Mouse (Mus musculus) lung, embryonic 16.5 days (tissue): ENCODE measurements around the gene Slc6a5. TPM values are rescaled to one million over a fixed set of nuclear protein-coding genes. Genes with fewer than 3 reads are reported as not detected.

Experiments used
- ATAC-seq: fragments of 200-750 bp; cut with Nextera tagmentation; 2 replicates; pipeline ENCODE4 v1.8.0; 2017; ENCODE audit warnings: low read depth, mild to moderate bottlenecking, moderate library complexity
- H3K27ac ChIP-seq: fragments of 300-500 bp; sonication (generic); 2 replicates; pipeline ENCODE4 v1.5.1; 2014; ENCODE audit warnings: mild to moderate bottlenecking, control low read depth, low read length
- H3K27me3 ChIP-seq: fragments of 300-500 bp; sonication (generic); 2 replicates; pipeline ENCODE4 v1.6.1; 2014; ENCODE audit warnings: low read depth, low read length, mixed read lengths; ENCODE audit not compliant: control insufficient read depth, insufficient read depth
- H3K36me3 ChIP-seq: fragments of 300-500 bp; sonication (generic); 2 replicates; pipeline ENCODE4 v1.6.1; 2014; ENCODE audit warnings: low read length; ENCODE audit not compliant: control insufficient read depth, insufficient read depth
- H3K4me1 ChIP-seq: fragments of 300-500 bp; sonication (generic); replicated peaks from 2 replicates; pipeline ENCODE4 v1.6.1; 2014; ENCODE audit warnings: low read length, mixed read lengths; ENCODE audit not compliant: control insufficient read depth, insufficient read depth
- H3K4me2 ChIP-seq: fragments of 300-500 bp; sonication (generic); 2 replicates; pipeline ENCODE4 v1.6.1; 2014; ENCODE audit warnings: low read depth, low read length, control low read depth
- H3K4me3 ChIP-seq: fragments of 300-500 bp; sonication (generic); 2 replicates; pipeline ENCODE4 v1.5.1; 2014; ENCODE audit warnings: mild to moderate bottlenecking, low read length, control low read depth
- H3K9ac ChIP-seq: fragments of 300-500 bp; sonication (generic); 2 replicates; pipeline ENCODE4 v1.6.1; 2014; ENCODE audit warnings: low read length, control low read depth
- H3K9me3 ChIP-seq: fragments of 300-500 bp; sonication (generic); 2 replicates; pipeline ENCODE4 v1.6.1; 2016; ENCODE audit warnings: low read length; ENCODE audit not compliant: control insufficient read depth
- WGBS: fragments of 180-500 bp; shearing (Covaris S2); extraction: QIAGEN DNeasy Blood & Tissue Kit; methylation state at CpG from one replicate; pipeline ENCODE4 v1.1.7; 2014; 5-methylcytosine and 5-hydroxymethylcytosine counted together
- polyA plus RNA-seq: library from polyadenylated mRNA; unstranded; fragments of >200 nt; fragmentation: Nextera tagmentation; extraction: Ambion mirVana; gene quantifications from 2 replicates; pipeline ENCODE4 v1.2.1, GENCODE M21; 2015

Slc6a5 gene
- polyA plus RNA-seq, 1 experiment from 2014 or later, result not detected

GRCm38 (mm10) chr7:49882694-49883389 is 27.1 kb upstream of the Slc6a5 start:
- Histone ChIP-seq H3K27ac (peak overlapping the region; percentile 39), H3K9me3 (no peaks in the 10 kb centered on the region), H3K27me3 (no peaks in the 10 kb centered on the region), H3K4me1 (0 out of 2 replicates have a peak, but pooled peaks cover 4% of the 10 kb centered on the region), H3K9ac (no peak overlapping the region), H3K36me3 (no peaks in the 10 kb centered on the region), H3K4me3 (no peak overlapping the region), H3K4me2 (peak overlapping the region; percentile 15; the same call in 1 of the 2 replicates)
- peak; percentile 46 for ATAC-seq
- WGBS, result 7% methylated on average over 16 of the region's 16 CpGs

DNA sequence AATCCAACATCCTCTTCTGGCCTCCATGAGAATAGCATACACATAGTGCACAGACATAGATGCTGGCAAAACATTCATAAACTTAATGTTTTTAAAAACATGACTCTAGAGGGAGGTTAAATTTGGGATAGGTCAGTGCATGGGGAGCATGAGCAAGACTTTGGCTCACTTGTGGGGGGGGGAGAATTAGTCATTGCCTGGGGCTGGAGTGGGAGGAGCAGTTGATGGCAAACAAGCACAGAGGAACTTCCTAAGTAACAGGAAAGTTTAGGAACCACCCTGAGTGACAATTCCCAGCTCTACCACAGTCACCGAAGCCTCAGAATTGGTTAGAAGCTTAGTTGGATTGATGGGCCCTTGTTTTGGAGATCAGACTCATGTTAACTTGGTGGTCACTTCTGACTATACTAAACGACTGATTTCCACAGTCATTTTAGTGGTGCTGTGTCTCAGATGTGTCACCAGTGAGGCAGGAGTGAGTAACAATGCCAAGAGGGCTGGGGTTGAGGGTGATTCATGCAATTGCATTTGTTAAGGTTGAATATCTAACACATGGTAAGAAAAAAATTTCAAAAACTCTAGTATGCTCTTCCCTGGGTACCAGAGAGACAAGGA is 22.1 kb upstream of the Slc6a5 start:
- Histone ChIP-seq H3K27ac (no peak overlapping the region), H3K4me2 (no peak overlapping the region), H3K4me1 (0 out of 2 replicates have a peak, but pooled peaks cover 2% of the 10 kb centered on the region), H3K36me3 (no peaks in the 10 kb centered on the region), H3K27me3 (no peaks in the 10 kb centered on the region), H3K9me3 (no peaks in the 10 kb centered on the region), H3K9ac (no peak overlapping the region), H3K4me3 (no peak overlapping the region)
- ATAC-seq, result no peak
- WGBS, result 65% methylated on average over 2 of the region's 2 CpGs

DNA sequence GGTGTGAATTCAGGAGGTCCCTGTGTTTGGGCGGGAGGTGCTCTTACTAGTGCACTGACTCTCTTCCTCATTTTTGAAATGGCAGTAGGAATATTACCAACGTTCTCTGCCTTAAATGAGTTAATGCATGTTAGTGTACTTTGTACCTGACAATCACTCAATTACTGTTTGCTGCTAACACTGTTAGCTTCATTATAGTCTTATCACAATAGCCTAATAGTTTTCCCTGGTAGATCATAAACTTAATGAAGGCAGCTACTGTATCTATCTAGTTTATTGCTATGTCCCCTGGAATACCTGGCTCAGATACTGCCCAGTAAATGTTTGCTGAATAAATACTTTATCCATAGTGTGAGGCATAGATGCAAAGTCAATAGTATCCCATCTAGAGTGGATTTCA is 15.2 kb upstream of the Slc6a5 start:
- Histone ChIP-seq H3K4me1 (no peaks in the 10 kb centered on the region), H3K4me3 (no peak overlapping the region), H3K27me3 (no peaks in the 10 kb centered on the region), H3K4me2 (no peak overlapping the region), H3K27ac (no peak overlapping the region), H3K36me3 (no peaks in the 10 kb centered on the region), H3K9ac (no peak overlapping the region), H3K9me3 (no peaks in the 10 kb centered on the region)
- no peak for ATAC-seq
- 66% methylated on average over 2 of the region's 2 CpGs for WGBS

GRCm38 (mm10) chr7:49895296-49895695 is 14.7 kb upstream of the Slc6a5 start:
- no peak for ATAC-seq
- no peak overlapping the region for H3K4me2 ChIP-seq

DNA sequence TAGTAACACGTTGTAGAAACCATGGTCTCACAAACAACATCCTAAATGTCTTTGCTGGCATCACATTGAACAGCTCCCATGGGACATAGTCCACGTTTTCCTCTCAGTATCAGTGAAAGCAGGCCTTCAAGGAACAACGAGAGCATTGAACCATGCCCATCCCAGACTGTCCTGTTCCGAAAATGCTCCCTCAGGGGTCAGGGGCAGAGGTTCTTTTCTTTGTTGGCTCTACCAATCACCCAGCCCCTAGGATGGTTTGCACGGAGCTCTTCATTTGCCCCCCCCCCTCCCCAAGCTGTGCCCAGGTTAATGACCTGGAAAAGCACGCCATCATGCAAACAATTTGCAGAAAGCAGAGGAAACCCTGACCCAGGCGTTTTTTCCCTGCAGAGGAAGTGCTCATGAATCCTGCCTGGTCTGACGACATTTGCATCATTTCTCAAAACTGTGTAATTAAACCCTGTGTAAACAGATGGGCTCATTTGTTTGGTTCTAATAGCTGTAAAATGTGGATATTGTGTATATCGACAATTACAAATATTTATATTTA is 7.9 kb upstream of the Slc6a5 start:
- no peak overlapping the region for H3K4me2 ChIP-seq
- WGBS, result 39% methylated on average over 9 of the region's 9 CpGs
- no peak overlapping the region for H3K4me3 ChIP-seq
- no peaks in the 10 kb centered on the region for H3K36me3 ChIP-seq
- H3K4me1 ChIP-seq, result no peaks in the 10 kb centered on the region
- peaks cover 28% of the 10 kb centered on the region for H3K27me3 ChIP-seq
- no peak overlapping the region for H3K27ac ChIP-seq
- no peaks in the 10 kb centered on the region for H3K9me3 ChIP-seq
- H3K9ac ChIP-seq, result no peak overlapping the region
- ATAC-seq, result no peak

More at GRCm38 (mm10) chr7:49895296-49895695, 14.7 kb upstream of the Slc6a5 start:
- WGBS, result 63% methylated on average over 6 of the region's 6 CpGs
- Histone ChIP-seq H3K9me3 (no peaks in the 10 kb centered on the region), H3K4me1 (no peaks in the 10 kb centered on the region), H3K36me3 (no peaks in the 10 kb centered on the region), H3K27me3 (peaks cover 3% of the 10 kb centered on the region; the same call in 1 of the 2 replicates), H3K9ac (no peak overlapping the region), H3K4me3 (no peak overlapping the region), H3K27ac (no peak overlapping the region)

GRCm38 (mm10) chr7:49907191-49908171 is 2.5 kb upstream of the Slc6a5 start:
- H3K9me3 ChIP-seq, result no peaks in the 10 kb centered on the region
- ATAC-seq, result no peak
- no peak overlapping the region for H3K4me3 ChIP-seq
- H3K36me3 ChIP-seq, result no peaks in the 10 kb centered on the region
- H3K27ac ChIP-seq, result no peak overlapping the region
- peaks cover 78% of the 10 kb centered on the region for H3K27me3 ChIP-seq
- H3K4me1 ChIP-seq, result no peaks in the 10 kb centered on the region
- 4% methylated on average over 28 of the region's 28 CpGs for WGBS
- no peak overlapping the region for H3K9ac ChIP-seq
- H3K4me2 ChIP-seq, result no peak overlapping the region

DNA sequence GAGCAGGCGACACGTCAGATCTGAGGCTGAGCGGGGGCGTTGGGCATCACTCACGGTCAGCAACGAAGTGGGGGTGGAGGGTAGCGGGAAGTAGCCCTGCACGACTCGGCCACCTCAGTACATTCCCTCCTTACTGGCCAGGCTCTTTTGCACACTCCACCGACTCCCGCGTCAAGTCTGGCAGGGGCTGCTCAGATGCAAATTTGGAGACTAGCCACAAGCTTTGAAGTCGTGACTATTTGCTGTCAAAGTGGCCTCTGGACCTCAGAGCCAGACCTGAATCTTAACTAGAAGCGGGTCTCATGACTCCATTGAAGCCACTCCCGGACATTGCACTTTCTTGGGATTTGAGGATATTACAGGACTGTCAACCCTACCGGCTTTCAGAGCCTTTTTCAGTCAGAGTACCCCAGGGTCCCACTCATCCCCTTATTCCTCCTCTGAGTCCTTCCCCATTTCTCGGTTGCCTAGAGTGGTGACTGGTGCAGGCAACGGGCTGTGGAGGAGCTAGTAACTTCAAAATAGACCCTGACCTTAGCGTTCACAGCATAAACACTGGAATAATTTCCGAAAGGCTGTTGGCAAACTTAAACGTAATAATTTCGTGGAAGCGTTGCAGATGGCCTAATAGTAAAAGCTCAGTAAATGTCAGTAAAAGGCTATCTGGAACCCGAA is 1.6 kb upstream of the Slc6a5 start:
- ATAC-seq, result no peak
- Histone ChIP-seq H3K9me3 (no peaks in the 10 kb centered on the region), H3K36me3 (no peaks in the 10 kb centered on the region), H3K27me3 (peaks cover 87% of the 10 kb centered on the region), H3K4me3 (no peak overlapping the region), H3K4me2 (no peak overlapping the region), H3K4me1 (no peaks in the 10 kb centered on the region), H3K27ac (no peak overlapping the region), H3K9ac (no peak overlapping the region)
- WGBS, result 2% methylated on average over 24 of the region's 24 CpGs

GRCm38 (mm10) chr7:49908990-49909411 is 945 bp upstream of the Slc6a5 start:
- no peak overlapping the region for H3K27ac ChIP-seq
- H3K4me2 ChIP-seq, result no peak overlapping the region
- under 1% methylated on average over 26 of the region's 26 CpGs for WGBS

More at GRCm38 (mm10) chr7:49908990-49909411, 945 bp upstream of the Slc6a5 start:
- peaks cover 94% of the 10 kb centered on the region for H3K27me3 ChIP-seq
- H3K9me3 ChIP-seq, result no peaks in the 10 kb centered on the region
- H3K36me3 ChIP-seq, result no peaks in the 10 kb centered on the region
- H3K9ac ChIP-seq, result no peak overlapping the region
- no peak overlapping the region for H3K4me3 ChIP-seq
- ATAC-seq, result no peak
- no peaks in the 10 kb centered on the region for H3K4me1 ChIP-seq
